Mouse (Mus musculus): ENCODE results near the gene Dlg2. TPM values are rescaled to one million over a fixed set of nuclear protein-coding genes. Genes with fewer than 3 reads are reported as not detected.

Gene Dlg2
- polyA plus RNA-seq, 1 experiment: not detected

- no peaks in the 10 kb centered on the region for H3K4me1 ChIP-seq (ENCODE audit: control insufficient read depth, insufficient read depth, low read length)
- H3K27ac ChIP-seq (ENCODE audit: insufficient read depth, low read depth, low read length): no peak overlapping the region
- H3K4me3 ChIP-seq (ENCODE audit: insufficient read depth, low read length): no peak overlapping the region
- TF ChIP-seq POLR2A (IDR thresholded peaks at IDR 0.05; ENCODE audit: borderline replicate concordance, low read depth, low read length) (no peak), CTCF (IDR thresholded peaks at IDR 0.05; ENCODE audit: low read depth, low read length) (no peak)
Observed at GRCm38 (mm10) chr7:91423784-91424183, 947.3 kb downstream of the Dlg2 start.

- Histone ChIP-seq H3K27ac (ENCODE audit: insufficient read depth, low read depth, low read length) (no peak overlapping the region), H3K4me1 (ENCODE audit: control insufficient read depth, insufficient read depth, low read length) (no peaks in the 10 kb centered on the region), H3K4me3 (ENCODE audit: insufficient read depth, low read length) (no peak overlapping the region)
- TF ChIP-seq POLR2A (IDR thresholded peaks at IDR 0.05; ENCODE audit: borderline replicate concordance, low read depth, low read length) (no peak), CTCF (IDR thresholded peaks at IDR 0.05; ENCODE audit: low read depth, low read length) (no peak)
Observed at GRCm38 (mm10) chr7:91429712-91430275, 953.3 kb downstream of the Dlg2 start.

- no peak overlapping the region for H3K4me3 ChIP-seq (ENCODE audit: insufficient read depth, low read length)
- no peaks in the 10 kb centered on the region for H3K4me1 ChIP-seq (ENCODE audit: control insufficient read depth, insufficient read depth, low read length)
- TF ChIP-seq CTCF (IDR thresholded peaks at IDR 0.05; ENCODE audit: low read depth, low read length) (no peak), POLR2A (IDR thresholded peaks at IDR 0.05; ENCODE audit: borderline replicate concordance, low read depth, low read length) (no peak)
- no peak overlapping the region for H3K27ac ChIP-seq (ENCODE audit: insufficient read depth, low read depth, low read length)
Observed at GRCm38 (mm10) chr7:91431594-91432240, 955.2 kb downstream of the Dlg2 start.

- Histone ChIP-seq H3K4me1 (ENCODE audit: control insufficient read depth, insufficient read depth, low read length) (no peaks in the 10 kb centered on the region), H3K4me3 (ENCODE audit: insufficient read depth, low read length) (no peak overlapping the region), H3K27ac (ENCODE audit: insufficient read depth, low read depth, low read length) (no peak overlapping the region)
- TF ChIP-seq CTCF (IDR thresholded peaks at IDR 0.05; ENCODE audit: low read depth, low read length) (no peak), POLR2A (IDR thresholded peaks at IDR 0.05; ENCODE audit: borderline replicate concordance, low read depth, low read length) (no peak)
Observed at GRCm38 (mm10) chr7:91432563-91432962, 956.1 kb downstream of the Dlg2 start.

- Histone ChIP-seq H3K27ac (ENCODE audit: insufficient read depth, low read depth, low read length) (no peak overlapping the region), H3K4me3 (ENCODE audit: insufficient read depth, low read length) (no peak overlapping the region), H3K4me1 (ENCODE audit: control insufficient read depth, insufficient read depth, low read length) (no peaks in the 10 kb centered on the region)
- no peak for TF ChIP-seq POLR2A (IDR thresholded peaks at IDR 0.05; ENCODE audit: borderline replicate concordance, low read depth, low read length)
- no peak for TF ChIP-seq CTCF (IDR thresholded peaks at IDR 0.05; ENCODE audit: low read depth, low read length)
Observed at GRCm38 (mm10) chr7:91434739-91435138, 958.3 kb downstream of the Dlg2 start.

GRCm38 (mm10) chr7:91440326-91440725 is 963.9 kb downstream of the Dlg2 start:
- TF ChIP-seq POLR2A (IDR thresholded peaks at IDR 0.05; ENCODE audit: borderline replicate concordance, low read depth, low read length): no peak
- no peak for TF ChIP-seq CTCF (IDR thresholded peaks at IDR 0.05; ENCODE audit: low read depth, low read length)
- Histone ChIP-seq H3K4me1 (ENCODE audit: control insufficient read depth, insufficient read depth, low read length) (no peaks in the 10 kb centered on the region), H3K4me3 (ENCODE audit: insufficient read depth, low read length) (no peak overlapping the region), H3K27ac (ENCODE audit: insufficient read depth, low read depth, low read length) (no peak overlapping the region)

GRCm38 (mm10) chr7:91442447-91443376 is 966.2 kb downstream of the Dlg2 start:
- H3K4me1 ChIP-seq (ENCODE audit: control insufficient read depth, insufficient read depth, low read length): no peaks in the 10 kb centered on the region
- no peak overlapping the region for H3K27ac ChIP-seq (ENCODE audit: insufficient read depth, low read depth, low read length)
- H3K4me3 ChIP-seq (ENCODE audit: insufficient read depth, low read length): no peak overlapping the region
- TF ChIP-seq CTCF (IDR thresholded peaks at IDR 0.05; ENCODE audit: low read depth, low read length) (no peak), POLR2A (IDR thresholded peaks at IDR 0.05; ENCODE audit: borderline replicate concordance, low read depth, low read length) (no peak)

GRCm38 (mm10) chr7:91443377-91443714 is 966.9 kb downstream of the Dlg2 start:
- Histone ChIP-seq H3K4me1 (ENCODE audit: control insufficient read depth, insufficient read depth, low read length) (no peaks in the 10 kb centered on the region), H3K4me3 (ENCODE audit: insufficient read depth, low read length) (no peak overlapping the region), H3K27ac (ENCODE audit: insufficient read depth, low read depth, low read length) (no peak overlapping the region)
- no peak for TF ChIP-seq POLR2A (IDR thresholded peaks at IDR 0.05; ENCODE audit: borderline replicate concordance, low read depth, low read length)
- no peak for TF ChIP-seq CTCF (IDR thresholded peaks at IDR 0.05; ENCODE audit: low read depth, low read length)

GRCm38 (mm10) chr7:91443913-91444312 is 967.4 kb downstream of the Dlg2 start:
- Histone ChIP-seq H3K27ac (ENCODE audit: insufficient read depth, low read depth, low read length) (no peak overlapping the region), H3K4me1 (ENCODE audit: control insufficient read depth, insufficient read depth, low read length) (no peaks in the 10 kb centered on the region), H3K4me3 (ENCODE audit: insufficient read depth, low read length) (no peak overlapping the region)
- no peak for TF ChIP-seq POLR2A (IDR thresholded peaks at IDR 0.05; ENCODE audit: borderline replicate concordance, low read depth, low read length)
- no peak for TF ChIP-seq CTCF (IDR thresholded peaks at IDR 0.05; ENCODE audit: low read depth, low read length)

GRCm38 (mm10) chr7:91444728-91445127 is 968.3 kb downstream of the Dlg2 start:
- H3K27ac ChIP-seq (ENCODE audit: insufficient read depth, low read depth, low read length): no peak overlapping the region
- TF ChIP-seq CTCF (IDR thresholded peaks at IDR 0.05; ENCODE audit: low read depth, low read length) (no peak), POLR2A (IDR thresholded peaks at IDR 0.05; ENCODE audit: borderline replicate concordance, low read depth, low read length) (no peak)
- H3K4me3 ChIP-seq (ENCODE audit: insufficient read depth, low read length): no peak overlapping the region
- H3K4me1 ChIP-seq (ENCODE audit: control insufficient read depth, insufficient read depth, low read length): no peaks in the 10 kb centered on the region

Measured in bone marrow macrophage, adult 2 months (primary cell).